Mouse (Mus musculus) cerebellum, adult (tissue): ENCODE results near the gene Acp7.
"Not testable (repeated sequence)": the region's sequence is repeated elsewhere in the genome, so short reads cannot be mapped to it uniquely, and the experiment has no call there.

Source experiments
- ATAC-seq: cut with Nextera tagmentation; 2 replicates; pipeline ENCODE4 v1.9.2; 2017; ENCODE audit warnings: mild to moderate bottlenecking, moderate library complexity, mixed read lengths; ENCODE audit not compliant: insufficient number of reproducible peaks, low FRiP score, low TSS enrichment

The Acp7 gene

GRCm38 (mm10) chr7:28631073-28631472, at the start of gene Acp7:
Gene Acp7 (minus strand): TSS chr7:28631332.
- no peak for ATAC-seq

- no peak for ATAC-seq
These were observed 46.5 kb upstream of the Acp7 start for GRCm38 (mm10) chr7:28677624-28678023.

GRCm38 (mm10) chr7:28676811-28677541, 45.8 kb upstream of the Acp7 start:
- no peak for ATAC-seq

- ATAC-seq = no peak
These were observed 44.6 kb upstream of the Acp7 start for GRCm38 (mm10) chr7:28675746-28676145.

- no peak for ATAC-seq
These were observed 43.9 kb upstream of the Acp7 start for GRCm38 (mm10) chr7:28674994-28675393.

- not testable (repeated sequence) for ATAC-seq
These were observed 41.7 kb upstream of the Acp7 start for GRCm38 (mm10) chr7:28672786-28673185.

- ATAC-seq = no peak
These were observed 41.1 kb upstream of the Acp7 start for GRCm38 (mm10) chr7:28672276-28672675.

GRCm38 (mm10) chr7:28671172-28671571, 40.0 kb upstream of the Acp7 start:
- ATAC-seq = no peak

GRCm38 (mm10) chr7:28665620-28666579, 34.8 kb upstream of the Acp7 start:
- no peak for ATAC-seq

GRCm38 (mm10) chr7:28656430-28656829, 25.3 kb upstream of the Acp7 start:
- no peak for ATAC-seq

- ATAC-seq = no peak
These were observed 20.0 kb upstream of the Acp7 start for GRCm38 (mm10) chr7:28651157-28651556.

GRCm38 (mm10) chr7:28647016-28647415, 15.9 kb upstream of the Acp7 start:
- ATAC-seq = no peak

- ATAC-seq = no peak
These were observed 14.9 kb upstream of the Acp7 start for GRCm38 (mm10) chr7:28645947-28646475.

- ATAC-seq = no peak
These were observed 14.2 kb upstream of the Acp7 start for GRCm38 (mm10) chr7:28645366-28645765.

GRCm38 (mm10) chr7:28641546-28641945, 10.4 kb upstream of the Acp7 start:
- ATAC-seq = no peak

- ATAC-seq = no peak
These were observed 6.4 kb upstream of the Acp7 start for GRCm38 (mm10) chr7:28637511-28637910.

GRCm38 (mm10) chr7:28634128-28634527, 3.0 kb upstream of the Acp7 start:
- ATAC-seq = no peak

GRCm38 (mm10) chr7:28624791-28625190, 6.3 kb downstream of the Acp7 start:
- ATAC-seq = no peak

- no peak for ATAC-seq
These were observed 11.9 kb downstream of the Acp7 start for GRCm38 (mm10) chr7:28619098-28619715.

GRCm38 (mm10) chr7:28605951-28606350, 25.2 kb downstream of the Acp7 start:
- ATAC-seq = no peak

GRCm38 (mm10) chr7:28603788-28604187, 27.3 kb downstream of the Acp7 start:
- not testable (repeated sequence) for ATAC-seq
